Mouse (Mus musculus): ENCODE results near the gene Trabd2b.

Trabd2b gene

DNA sequence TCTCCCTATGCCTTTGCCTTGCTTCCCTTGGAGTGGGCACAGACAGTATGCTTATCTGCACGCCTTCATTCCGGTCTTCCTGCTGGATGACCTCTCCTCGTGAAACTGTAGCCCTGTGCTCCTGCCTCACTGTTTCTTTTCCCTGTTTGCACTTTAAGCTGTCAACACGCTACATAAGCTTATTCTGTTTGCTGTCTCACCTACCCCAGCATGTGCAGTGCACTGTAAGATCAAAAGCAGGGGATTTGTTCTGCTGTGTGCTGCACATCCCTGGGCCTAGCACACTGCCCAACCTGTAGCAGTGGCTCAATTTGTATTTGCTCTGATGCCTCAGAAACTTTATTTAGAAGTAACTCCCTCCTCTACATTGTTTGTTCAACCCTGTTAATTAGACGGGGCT is 79.5 kb downstream of the Trabd2b start:
- DNase-seq (ENCODE audit: extremely low read depth, insufficient read length, low spot score): no peak

DNA sequence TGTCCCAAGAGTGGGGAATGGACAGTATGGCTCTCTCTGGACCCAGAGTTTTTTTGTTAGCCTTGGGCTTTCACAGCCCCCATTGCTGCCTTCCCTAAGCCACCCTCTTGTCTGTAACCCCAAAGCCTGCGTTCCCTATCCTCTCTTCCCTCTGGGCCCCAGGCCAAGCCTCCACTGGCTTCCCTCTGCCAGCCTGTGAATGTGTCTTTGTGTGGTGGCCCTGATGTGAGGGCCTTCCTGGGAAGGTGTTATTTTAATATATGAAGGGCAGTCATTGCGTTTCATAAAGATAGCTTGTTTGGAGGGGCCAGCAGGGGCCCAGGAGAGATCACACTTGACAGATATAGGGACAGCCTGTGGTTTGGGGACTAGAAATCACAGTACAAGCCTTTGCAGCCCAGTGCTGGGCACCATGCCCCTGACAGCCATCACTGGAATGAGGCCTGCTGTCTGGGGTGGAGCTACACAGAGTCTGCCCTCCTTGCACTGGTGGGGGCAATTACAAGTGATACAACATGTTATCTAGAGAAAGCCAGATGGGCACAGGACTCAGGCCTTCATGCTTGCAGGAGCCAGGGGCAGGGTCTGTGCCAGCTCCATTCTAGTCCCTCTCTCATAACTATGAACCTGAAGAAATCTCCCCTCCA is 80.5 kb downstream of the Trabd2b start:
- DNase-seq (ENCODE audit: extremely low read depth, insufficient read length, low spot score): no peak

DNA sequence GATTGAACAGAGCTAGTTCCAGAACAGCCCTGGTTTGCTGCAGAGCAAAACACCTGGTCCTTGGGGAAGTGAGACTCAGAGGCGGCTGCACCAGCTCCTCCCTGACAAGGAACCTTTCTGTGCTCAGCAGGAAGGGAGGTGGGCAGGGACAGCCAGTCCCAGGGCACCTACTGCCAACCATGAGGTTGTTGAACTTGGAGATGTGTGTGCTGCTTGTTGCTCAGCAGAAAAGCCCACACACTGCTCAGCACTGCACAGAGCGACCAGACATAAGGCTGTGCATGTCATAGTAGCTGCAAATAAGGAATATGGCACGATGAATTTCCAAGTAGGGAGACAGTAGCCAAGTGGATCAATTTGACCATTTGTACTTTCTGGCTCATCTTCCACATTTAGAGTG is 81.2 kb downstream of the Trabd2b start:
- DNase-seq (ENCODE audit: extremely low read depth, insufficient read length, low spot score): no peak

DNA sequence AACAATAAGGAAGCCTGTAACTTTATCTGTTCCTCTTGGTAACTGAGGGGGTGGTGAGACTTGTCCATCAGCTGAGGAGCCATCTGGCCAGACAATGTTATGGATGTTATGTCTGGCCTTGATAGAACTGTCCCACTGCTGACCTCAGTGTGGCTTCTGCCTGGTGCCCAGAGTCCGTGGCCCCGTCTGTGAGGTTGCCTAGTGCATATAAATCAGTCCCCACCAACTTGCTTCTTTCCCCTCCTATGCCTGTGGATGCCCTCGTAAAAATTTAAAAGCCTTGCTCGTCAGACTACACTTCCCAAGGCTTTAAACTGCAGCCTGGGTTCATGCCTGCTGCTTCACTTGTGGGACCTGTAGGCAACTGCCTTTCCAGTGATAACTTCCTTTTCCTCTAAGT is 85.6 kb downstream of the Trabd2b start:
- no peak for DNase-seq (ENCODE audit: extremely low read depth, insufficient read length, low spot score)

DNA sequence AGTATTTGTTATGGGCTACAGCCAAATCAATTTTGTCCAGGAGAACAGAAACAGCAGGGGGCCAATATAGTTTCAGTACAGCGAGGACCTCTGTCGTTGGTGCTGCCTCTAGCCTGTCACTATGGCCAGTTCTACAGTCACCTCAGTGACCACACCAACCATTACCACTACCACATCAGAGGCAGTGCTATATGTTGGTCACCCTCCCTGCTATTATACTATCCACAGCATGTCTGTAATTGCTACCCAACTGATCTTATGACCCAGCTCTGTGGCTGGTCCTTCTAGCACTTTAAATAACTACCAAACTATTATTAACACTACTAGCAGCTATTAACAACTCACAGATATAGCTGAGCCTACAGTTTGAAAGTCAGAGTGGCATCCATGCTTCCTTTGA is 87.5 kb downstream of the Trabd2b start:
- no peak for DNase-seq (ENCODE audit: extremely low read depth, insufficient read length, low spot score)

DNA sequence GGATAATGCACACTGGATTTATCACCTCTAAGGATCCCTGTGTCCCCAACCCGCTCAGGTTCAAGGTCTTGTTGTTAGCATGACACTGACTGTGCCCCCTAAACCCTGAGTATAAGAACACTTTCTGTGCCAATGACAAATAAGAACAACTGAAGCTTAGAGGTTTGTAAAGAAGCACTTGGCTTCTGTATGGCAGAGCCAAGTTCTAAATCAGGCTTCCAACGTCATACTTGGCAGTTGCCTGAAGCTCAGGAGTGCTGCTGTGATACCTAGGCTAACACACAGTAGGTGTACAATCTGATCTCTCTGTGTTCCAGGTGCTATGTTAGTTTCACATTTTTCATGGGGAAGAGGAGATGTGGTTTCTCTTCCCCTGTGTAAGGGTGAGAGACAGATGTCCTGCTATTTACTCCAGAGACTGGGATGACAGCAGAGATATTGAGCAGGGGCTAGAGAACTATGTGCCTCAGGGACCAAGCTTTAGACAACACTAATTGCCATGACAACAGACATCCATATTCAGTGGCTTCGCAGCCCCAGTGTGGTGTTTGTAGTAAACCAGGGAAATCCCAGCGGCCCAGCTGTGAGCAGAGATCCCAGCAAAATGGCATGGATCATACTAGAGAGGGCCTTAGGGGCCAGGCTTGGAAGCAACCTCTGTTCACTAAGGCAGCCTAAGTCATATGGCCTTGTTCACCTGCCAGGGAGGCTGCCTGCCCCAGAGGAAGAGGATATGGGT is 89.3 kb downstream of the Trabd2b start:
- no peak for DNase-seq (ENCODE audit: extremely low read depth, insufficient read length, low spot score)

DNA sequence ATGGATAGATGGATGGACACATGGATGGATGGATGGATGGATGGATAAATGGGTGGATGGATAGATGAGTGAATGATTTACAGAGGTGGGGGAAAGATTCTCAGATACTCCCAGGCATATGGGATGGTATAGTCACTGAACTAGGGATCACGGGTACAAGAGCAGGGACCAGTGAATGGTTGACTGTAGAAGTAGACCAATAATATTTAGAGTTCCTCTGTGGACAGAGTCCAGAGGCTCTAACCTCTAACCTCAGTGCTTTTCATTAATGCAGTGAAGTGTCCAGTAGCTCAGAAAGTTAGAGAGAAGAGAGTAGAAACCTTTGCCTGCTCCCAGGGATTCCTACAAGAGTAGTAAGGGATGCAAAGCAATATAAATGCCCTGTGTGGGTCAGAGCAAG is 93.1 kb downstream of the Trabd2b start:
- DNase-seq (ENCODE audit: extremely low read depth, insufficient read length, low spot score): no peak

DNA sequence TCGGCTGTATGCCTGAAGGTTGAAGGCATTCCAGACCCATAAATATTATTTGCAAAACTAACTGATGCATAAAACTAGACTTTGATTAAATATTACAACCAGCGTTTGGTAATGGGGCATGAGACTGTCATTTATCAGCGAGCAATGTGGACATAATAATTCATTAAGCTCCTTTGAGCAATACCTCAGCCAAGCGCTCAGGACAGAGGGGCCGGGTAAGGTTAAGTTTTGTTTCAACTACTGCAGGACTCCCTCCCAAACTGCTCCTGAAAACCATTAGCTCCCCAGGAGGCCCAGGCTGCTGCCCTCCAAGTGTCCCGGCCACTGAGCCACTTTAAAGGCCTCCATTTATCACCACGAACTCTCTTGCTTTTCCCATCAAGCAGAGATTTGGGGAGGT is 93.8 kb downstream of the Trabd2b start:
- no peak for DNase-seq (ENCODE audit: extremely low read depth, insufficient read length, low spot score)

DNA sequence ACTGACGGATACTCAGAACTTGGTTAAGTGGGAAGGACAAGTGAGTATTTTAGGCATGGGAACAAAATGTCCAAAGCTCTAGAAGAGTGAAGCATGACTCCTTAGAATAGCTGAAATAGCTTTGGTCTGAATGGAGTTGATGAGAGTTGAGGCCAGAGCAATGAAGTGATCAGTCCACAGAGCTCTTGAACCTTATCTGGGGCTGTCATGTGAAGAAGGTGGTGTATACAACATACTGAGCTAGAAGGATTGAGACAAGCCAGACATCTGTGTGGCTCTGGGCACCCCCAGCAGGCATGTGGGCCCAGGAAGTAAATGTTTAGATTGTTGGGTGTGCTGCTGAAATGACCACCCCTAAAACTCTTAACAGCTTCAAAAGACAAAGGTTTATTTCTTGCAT is 94.5 kb downstream of the Trabd2b start:
- no peak for DNase-seq (ENCODE audit: extremely low read depth, insufficient read length, low spot score)

DNA sequence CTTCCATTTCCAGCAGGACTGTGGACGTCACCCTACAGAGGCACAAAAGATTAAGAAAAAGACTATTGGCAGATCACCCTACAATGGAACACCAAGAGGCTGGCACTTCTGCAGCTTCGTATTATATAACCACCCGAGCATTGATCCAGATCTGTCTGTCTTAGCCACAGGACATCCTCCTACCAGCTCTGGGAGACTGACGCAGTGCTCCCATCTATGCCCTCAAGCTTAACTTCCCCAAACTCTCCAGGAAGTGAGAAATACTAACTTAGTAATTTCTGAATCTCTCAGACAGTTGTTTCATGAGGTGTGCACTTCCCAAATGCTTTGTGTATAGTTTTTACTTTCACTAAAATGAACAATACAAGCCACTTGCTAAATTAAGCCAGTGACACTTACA is 95.1 kb downstream of the Trabd2b start:
- no peak for DNase-seq (ENCODE audit: extremely low read depth, insufficient read length, low spot score)

DNA sequence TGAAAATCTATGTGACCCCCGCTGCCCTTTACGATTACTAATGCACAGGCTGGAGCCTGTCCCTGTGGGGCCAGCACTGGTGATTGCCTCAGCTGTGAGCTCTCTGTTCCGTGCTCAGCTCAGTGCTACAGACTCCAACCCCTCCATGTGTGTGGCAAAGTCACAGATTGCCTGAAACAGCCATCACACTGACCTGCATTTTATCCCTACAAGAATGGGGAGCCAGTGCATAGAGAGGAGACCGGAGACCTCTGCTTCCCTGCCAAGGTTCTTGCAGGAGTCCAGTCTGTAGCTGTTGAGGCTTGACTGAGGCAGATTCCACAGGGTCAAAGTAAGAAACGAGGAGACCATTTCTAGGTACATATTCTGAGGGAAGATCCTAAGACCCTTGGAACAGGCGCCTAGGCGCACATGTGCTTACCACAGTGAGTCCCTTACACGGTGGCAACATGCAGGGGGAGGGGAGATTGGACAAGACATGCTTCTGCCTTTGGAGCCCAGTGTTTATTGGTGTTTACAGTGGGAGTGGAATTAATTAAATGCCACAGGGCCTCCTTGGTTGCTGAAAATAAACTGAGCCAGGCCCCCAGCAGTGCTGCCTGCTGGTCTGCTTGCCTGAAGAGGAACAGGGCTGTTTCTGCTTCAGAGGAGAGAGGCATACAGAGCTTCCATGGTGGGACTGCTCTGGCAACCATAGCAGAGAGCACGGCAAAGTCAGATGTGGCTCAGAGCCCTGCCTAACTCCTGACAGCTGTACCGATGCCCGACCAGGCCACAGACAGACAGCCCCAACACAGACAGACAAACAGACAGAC is 97.9 kb downstream of the Trabd2b start:
- no peak for DNase-seq (ENCODE audit: extremely low read depth, insufficient read length, low spot score)

DNA sequence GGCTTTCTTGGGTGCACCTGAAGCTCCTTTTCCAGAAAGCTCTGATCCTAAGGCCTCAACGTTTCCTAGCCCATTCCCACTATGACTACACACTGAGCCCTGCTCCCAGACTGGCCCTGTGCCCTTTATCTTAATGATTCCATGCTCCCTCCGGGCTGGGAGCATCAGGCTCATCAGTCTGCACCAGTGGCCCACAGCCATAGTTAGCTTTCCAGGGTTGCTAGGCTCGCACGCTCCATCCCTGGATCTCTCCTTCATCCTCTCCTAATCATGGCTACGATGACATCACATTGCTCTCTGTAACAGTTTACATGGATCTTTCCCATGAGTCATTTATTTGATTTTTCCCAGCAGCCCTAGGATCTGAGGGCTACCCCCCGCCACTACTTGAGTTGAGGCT is 103.1 kb downstream of the Trabd2b start:
- no peak for DNase-seq (ENCODE audit: extremely low read depth, insufficient read length, low spot score)

DNA sequence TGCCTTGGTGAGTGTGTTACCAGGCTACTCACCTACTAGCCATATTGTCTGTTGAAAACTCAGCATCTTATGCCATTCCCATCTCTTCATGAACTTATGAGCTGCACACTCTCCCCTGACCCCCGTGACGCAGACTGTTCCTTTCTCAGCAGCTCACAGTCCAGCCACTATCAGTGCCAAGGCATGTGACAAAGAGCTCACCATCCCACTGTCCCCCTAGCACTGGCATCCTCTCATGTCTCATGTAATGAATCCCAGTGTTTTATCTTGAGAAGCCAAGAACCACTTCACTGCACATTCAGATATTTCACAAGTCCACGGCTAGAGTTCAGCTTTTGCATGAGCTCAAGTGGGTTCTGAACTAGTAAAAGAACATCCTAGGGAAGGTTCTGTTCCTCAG is 105.1 kb downstream of the Trabd2b start:
- DNase-seq (ENCODE audit: extremely low read depth, insufficient read length, low spot score): no peak

DNA sequence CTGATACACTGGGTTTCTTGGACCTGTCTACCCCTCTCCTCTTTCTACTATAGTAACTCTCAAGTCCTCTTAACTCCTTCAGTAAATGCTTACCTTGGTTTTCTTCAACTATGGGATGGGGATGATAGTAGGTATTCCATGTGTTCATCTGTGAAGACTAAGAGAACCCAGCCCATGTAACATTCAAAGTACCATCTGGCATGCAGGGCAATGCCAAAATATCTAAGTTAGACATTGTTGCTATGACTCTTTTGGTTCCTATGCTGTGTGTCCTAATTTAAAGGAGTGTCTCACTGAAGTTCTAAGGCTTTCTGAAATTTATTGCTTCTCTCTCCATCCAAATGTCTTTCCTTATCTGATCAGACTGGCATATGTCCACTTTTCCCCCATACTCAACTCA is 106.6 kb downstream of the Trabd2b start:
- no peak for DNase-seq (ENCODE audit: extremely low read depth, insufficient read length, low spot score)

DNA sequence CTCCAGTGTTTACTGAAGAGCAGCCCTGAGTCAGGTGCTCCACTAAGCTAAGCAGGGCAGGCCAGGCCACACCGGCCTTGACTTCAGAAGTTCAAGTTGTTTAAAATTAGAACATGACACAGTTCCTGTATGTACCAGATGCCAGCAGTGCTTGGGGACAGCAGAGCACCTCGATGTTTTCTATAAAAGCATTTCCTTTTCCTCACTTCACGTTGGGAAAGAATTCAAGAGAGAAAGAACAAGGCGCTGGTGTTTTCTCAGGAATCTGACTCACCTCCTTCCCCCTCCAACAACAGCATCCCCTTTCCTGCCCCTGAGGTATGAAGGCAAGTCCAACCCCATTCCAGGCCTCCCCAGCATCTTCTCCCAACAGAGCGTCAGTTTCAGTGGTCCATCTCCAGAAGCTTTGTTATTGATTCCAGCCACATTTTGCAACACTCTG is 108.8 kb downstream of the Trabd2b start:
- DNase-seq (ENCODE audit: extremely low read depth, insufficient read length, low spot score): no peak

DNA sequence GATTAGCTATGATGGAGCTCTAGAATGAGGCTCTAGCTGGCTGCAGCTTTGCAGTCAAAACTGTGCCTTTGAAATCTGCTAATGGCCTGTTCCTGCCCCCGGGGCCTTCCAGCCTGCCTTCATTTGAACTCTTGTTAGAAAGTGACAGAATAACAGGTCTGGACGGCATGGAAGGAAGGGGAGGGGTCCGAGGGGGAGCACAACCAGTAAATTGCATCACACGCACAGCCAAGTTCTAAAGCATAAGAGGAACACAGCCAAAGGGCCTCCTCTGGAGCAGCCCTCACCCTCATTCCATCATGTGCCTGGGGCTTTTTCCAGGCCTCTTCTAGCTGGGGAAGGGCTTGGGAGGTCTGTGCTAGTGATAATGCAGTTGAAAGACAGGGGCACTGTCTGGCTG is 110.1 kb downstream of the Trabd2b start:
- DNase-seq (ENCODE audit: extremely low read depth, insufficient read length, low spot score): no peak

DNA sequence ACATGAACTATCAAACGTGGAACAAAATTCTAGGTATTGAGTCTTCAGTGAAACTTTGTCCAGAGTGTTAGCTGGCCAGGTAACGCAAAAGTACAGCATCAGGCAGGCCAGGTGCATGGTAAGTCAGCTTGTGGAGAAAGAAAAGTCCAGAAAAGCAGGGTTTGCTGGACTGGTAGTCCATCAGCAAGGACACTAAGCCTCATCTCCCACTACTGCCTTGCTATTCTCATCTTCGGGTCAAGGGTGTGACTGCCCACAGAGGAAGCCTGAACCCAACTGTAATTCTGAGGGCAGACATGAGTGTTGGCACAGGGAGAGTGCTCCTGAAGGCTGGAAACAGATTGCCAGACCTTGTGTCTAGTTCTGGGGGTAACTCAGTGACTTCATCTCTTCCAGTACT is 111.5 kb downstream of the Trabd2b start:
- no peak for DNase-seq (ENCODE audit: extremely low read depth, insufficient read length, low spot score)

DNA sequence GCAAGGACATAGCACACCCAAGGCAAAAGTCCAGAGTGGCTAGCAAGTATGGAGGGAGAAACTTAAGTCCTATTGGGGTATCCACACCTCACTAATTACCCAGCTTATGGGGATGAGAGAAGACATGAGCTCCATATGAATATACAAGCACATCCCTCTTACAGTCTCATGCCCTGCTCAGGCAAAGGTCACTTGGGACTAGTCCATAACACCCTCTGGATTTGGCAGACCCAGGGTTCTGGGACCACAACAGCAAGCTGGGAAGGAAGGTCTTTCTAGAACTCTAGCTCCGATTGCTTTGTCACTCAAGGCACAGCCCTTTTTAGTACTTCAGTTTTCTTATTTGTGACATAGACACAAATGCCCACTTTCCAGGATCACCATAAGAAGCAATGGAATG is 112.0 kb downstream of the Trabd2b start:
- DNase-seq (ENCODE audit: extremely low read depth, insufficient read length, low spot score): no peak

DNA sequence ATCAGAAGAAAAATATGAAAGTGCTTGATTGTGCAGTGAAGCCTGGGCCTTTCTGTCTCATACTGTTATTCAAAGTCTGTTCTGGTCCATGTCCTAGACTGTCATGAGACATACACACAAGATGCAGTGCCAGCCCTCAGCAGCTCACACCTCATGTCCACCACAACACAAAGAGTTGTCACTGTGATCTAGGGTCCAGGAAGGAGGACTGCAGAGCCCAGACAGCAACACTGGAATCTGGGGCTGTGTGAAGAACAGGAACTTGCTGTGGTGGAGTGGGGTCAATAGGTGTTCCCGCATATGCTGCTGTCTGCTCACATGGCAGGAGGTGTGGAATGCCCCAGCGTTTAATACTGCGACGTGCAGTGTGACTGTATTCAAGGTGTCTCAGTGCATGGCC is 112.8 kb downstream of the Trabd2b start:
- DNase-seq (ENCODE audit: extremely low read depth, insufficient read length, low spot score): no peak

DNA sequence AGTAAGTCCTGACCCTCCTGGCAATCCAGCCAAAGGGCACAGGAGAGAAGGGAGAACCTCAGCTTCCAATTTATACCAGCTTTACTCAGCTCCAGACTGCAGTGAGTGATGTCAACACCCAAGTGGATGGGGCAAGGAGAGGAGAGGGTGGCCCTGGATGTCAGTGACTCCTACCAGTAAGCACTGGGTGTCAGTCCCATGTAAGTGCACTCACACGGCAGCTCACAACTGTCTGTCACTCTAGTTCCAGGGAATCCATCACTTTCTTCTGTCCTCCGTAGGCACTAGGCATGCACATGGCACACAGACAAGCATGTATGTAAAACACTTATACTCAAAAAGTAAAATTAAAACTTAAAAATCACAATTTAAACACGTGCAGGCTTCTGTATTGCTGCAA is 113.4 kb downstream of the Trabd2b start:
- DNase-seq (ENCODE audit: extremely low read depth, insufficient read length, low spot score): no peak

DNA sequence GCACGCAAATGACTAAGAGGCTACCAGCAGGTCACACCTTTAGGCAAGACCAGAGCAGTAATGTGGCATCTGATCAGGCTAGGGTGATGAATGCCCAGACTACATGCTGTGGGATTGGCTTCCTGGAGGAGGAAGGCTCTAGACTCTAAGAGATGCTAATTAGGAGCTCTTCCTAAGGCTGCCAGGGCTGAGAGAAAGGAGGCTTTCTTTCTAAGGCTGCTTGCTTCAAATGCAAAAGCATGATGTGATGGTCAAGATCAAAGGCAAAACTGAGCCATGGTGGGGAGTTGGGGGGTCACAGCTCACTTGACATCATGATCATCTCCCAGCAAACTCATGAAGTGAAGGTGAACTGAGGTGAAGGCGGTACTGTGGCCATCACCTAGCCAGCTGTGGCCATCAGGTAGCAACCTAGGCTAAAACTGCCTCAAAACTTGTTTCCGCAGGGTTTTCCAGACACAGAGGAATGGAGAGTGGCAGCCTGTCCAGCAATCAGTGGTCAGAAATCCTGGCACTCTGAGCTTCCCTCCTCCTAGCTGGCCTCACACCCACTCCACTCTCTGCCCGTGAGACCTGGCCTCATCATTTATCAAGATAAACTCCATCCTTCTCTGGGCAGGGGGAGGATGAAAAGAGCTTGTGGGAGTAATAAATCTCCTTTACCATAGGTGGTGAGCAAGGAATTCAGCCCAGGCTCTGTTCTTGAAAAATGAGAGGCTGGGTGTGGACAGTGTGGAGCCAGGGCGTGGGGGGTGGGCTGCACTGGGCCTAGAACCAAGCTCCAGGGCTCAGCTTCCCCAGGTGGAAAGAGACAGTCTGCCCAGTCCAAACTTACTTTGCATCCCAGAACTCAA is 117.0 kb downstream of the Trabd2b start:
- no peak for DNase-seq (ENCODE audit: extremely low read depth, insufficient read length, low spot score)
